ENCODE assay signal across 8 mouse cellular contexts in genomic region chr12:41023511-41024421, GRCm38 (mm10). TPM values are rescaled to one million over a fixed set of nuclear protein-coding genes. Genes with fewer than 3 reads are reported as not detected.
DNase-seq lines count a peak whose midpoint lies in the region; ATAC-seq and TF ChIP-seq lines count a peak whose summit lies in the region.

Immp2l (plus strand) TSS chr12:41024090.

- ATAC-seq in frontal cortex, adult (ENCODE audit: low TSS enrichment) = peak; percentile 93
- ATAC-seq in lung, postnatal 0 days = peak; percentile 99

- no peaks in the 10 kb centered on the region; the same call in 1 of the 2 replicates for H3K9me3 ChIP-seq in hindbrain, embryonic 10.5 days
- no peaks in the 10 kb centered on the region for H3K9me3 ChIP-seq in lung, postnatal 0 days (ENCODE audit: low read length)

- no peak; the same call in 1 of the 2 replicates for TF ChIP-seq CTCF in lung, postnatal 0 days (IDR thresholded peaks at IDR 0.05)

- WGBS in hindbrain, embryonic 10.5 days = 4% methylated on average over 68 of the region's 68 CpGs
- WGBS in lung, postnatal 0 days = 6% methylated on average over 55 of the region's 68 CpGs

- H3K4me1 ChIP-seq in hindbrain, embryonic 10.5 days (replicated peaks) = 0 out of 2 replicates have a peak, but pooled peaks cover 12% of the 10 kb centered on the region
- H3K4me1 ChIP-seq in lung, postnatal 0 days (ENCODE audit: insufficient read depth, low read depth, low read length) = peaks cover 4% of the 10 kb centered on the region; the same call in 1 of the 2 replicates

- H3K27me3 ChIP-seq in hindbrain, embryonic 10.5 days (ENCODE audit: insufficient read depth, poor library complexity, severe bottlenecking) = no peaks in the 10 kb centered on the region
- H3K27me3 ChIP-seq in lung, postnatal 0 days (replicated peaks; ENCODE audit: insufficient read depth, low read length) = no peaks in the 10 kb centered on the region

- H3K4me3 ChIP-seq in hindbrain, embryonic 10.5 days = peak within 1 kb of the TSS; percentile 76
- H3K4me3 ChIP-seq in lung, postnatal 0 days (ENCODE audit: low read depth, low read length) = peak within 1 kb of the TSS; percentile 47

- TF ChIP-seq EP300 in lung, postnatal 0 days (IDR thresholded peaks at IDR 0.05) = no peak

- peak within 1 kb of the TSS; percentile 66 for H3K4me2 ChIP-seq in lung, postnatal 0 days (replicated peaks; ENCODE audit: low read depth, low read length)

- DNase-seq in MN1 (ENCODE audit: low spot score) = peak; percentile 96
- peak; percentile 95 for DNase-seq in cerebellum, adult 9-10 months
- peak; percentile 94 for DNase-seq in hindbrain, embryonic 10.5 days (ENCODE audit: low spot score)
- peak; percentile 93 for DNase-seq in layer of hippocampus, adult 9-11 months
- DNase-seq in lung, postnatal 0 days (ENCODE audit: low spot score) = peak; percentile 96
- DNase-seq in ovary, postnatal 14 days (ENCODE audit: low spot score) = peak; percentile 94
- peak; percentile 99 for DNase-seq in thymus, postnatal 14 days

- peak within 1 kb of the TSS; percentile 41 for H3K9ac ChIP-seq in lung, postnatal 0 days (replicated peaks; ENCODE audit: low read depth)

- peak within 1 kb of the TSS; percentile 92 for H3K27ac ChIP-seq in hindbrain, embryonic 10.5 days
- 0 out of 2 replicates have a peak within 1 kb of the TSS, but pooled peaks have one; percentile 15 for H3K27ac ChIP-seq in lung, postnatal 0 days (ENCODE audit: low read length)

- H3K36me3 ChIP-seq in hindbrain, embryonic 10.5 days = no peaks in the 10 kb centered on the region
- no peaks in the 10 kb centered on the region for H3K36me3 ChIP-seq in lung, postnatal 0 days (ENCODE audit: insufficient read depth, low read length)

RNA-seq across cellular contexts. Expression of gene Immp2l, which starts in this region (rescaled TPM):
- polyA plus RNA-seq in hindbrain, embryonic 10.5 days (2016; fragmentation: Nextera tagmentation; extraction: Ambion mirVana) = 6.9 and 9.2 TPM in 2 replicates
- 4.9 and 5.2 TPM in 2 replicates for polyA plus RNA-seq in lung, postnatal 0 days (2015; fragmentation: Nextera tagmentation; extraction: Ambion mirVana)

Comparison
In these comparisons a context has a peak if more than half of its experiments do, and no peak if none do; other contexts are left out.
1. Peak in every context shown above with its lines: DNase-seq, ATAC-seq, H3K4me3 ChIP-seq and H3K27ac ChIP-seq.